Mouse (Mus musculus): Measurements from ENCODE around the gene Cbx1. TPM values are rescaled to one million over a fixed set of nuclear protein-coding genes. Genes with fewer than 3 reads are reported as not detected.
A peak's percentile ranks its signal among the peaks of the same experiment; 100 is the strongest.
"Not testable (repeated sequence)": the region's sequence is repeated elsewhere in the genome, so short reads cannot be mapped to it uniquely, and the experiment has no call there.

Gene Cbx1
- total RNA-seq, 2 experiments from 2014 or later, result 35.0 to 42.0 TPM

- Histone ChIP-seq H3K27ac (no peak overlapping the region), H3K4me3 (no peak overlapping the region)
- intact Hi-C loops (cut with DNase I), result no loop called here
- no peak for DNase-seq
- no peak for TF ChIP-seq CTCF (IDR thresholded peaks at IDR 0.05)
Measured at GRCm38 (mm10) chr11:96805606-96806005, 16.7 kb downstream of the Cbx1 start.

DNA sequence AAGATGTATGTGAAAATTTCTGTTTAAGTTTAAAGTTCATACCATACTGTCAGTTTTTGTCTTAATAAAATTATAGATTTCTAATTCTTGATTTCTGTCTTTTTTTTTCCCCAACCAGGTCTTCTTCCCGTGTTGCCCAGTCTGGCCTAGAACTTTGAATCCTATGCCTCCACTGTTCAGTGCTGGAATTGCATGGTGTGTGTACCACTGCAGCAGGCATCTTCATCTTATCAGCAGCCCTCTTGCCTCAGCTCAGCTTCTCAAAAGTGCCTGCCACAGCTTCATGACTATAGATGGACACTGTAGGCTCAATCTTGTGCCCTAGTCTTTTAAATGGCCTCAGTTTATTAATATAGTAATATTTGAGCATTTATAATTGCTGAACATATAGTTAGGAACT, 19.1 kb downstream of the Cbx1 start:
- Histone ChIP-seq H3K4me3 (no peak overlapping the region), H3K27ac (no peak overlapping the region)
- TF ChIP-seq CTCF (IDR thresholded peaks at IDR 0.05), result peak; percentile 28
- DNase-seq, result no peak
- intact Hi-C loops (cut with DNase I), result no loop called here

GRCm38 (mm10) chr11:96809562-96810235, 20.8 kb downstream of the Cbx1 start:
- no peak for DNase-seq
- TF ChIP-seq CTCF (IDR thresholded peaks at IDR 0.05), result no peak
- Histone ChIP-seq H3K27ac (no peak overlapping the region), H3K4me3 (no peak overlapping the region)
- intact Hi-C loops (cut with DNase I), result no loop called here

GRCm38 (mm10) chr11:96811188-96811587, 22.3 kb downstream of the Cbx1 start:
- H3K4me3 ChIP-seq; intact Hi-C loops (cut with DNase I); DNase-seq; H3K27ac ChIP-seq: not testable (repeated sequence)

DNA sequence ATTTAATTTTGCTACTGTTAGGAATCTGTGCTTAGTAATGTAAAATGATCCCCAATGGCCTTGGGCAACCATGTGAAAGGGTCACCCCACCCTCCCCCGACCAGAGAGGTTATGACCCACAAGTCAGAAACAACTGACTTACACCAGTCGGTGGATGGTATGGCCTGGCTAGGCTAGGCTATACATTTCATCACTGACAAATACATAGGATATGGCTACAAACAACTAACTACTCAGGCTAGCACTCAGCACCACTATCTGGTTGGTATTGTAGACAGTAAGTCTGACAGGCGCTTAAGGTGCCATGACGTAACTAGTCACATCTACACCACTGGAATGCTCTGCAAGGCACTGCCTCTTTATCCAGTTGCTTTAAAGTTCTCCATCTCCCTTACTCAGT, 24.5 kb downstream of the Cbx1 start:
- no peak for TF ChIP-seq CTCF (IDR thresholded peaks at IDR 0.05)
- DNase-seq, result no peak
- Histone ChIP-seq H3K27ac (no peak overlapping the region), H3K4me3 (no peak overlapping the region)
- intact Hi-C loops (cut with DNase I), result no loop called here

- H3K27ac ChIP-seq, result no peak overlapping the region
- intact Hi-C loops (cut with DNase I), result no loop called here
- no peak for TF ChIP-seq CTCF (IDR thresholded peaks at IDR 0.05)
- no peak overlapping the region for H3K4me3 ChIP-seq
- DNase-seq, result no peak
Measured at GRCm38 (mm10) chr11:96813920-96814319, 25.0 kb downstream of the Cbx1 start.

DNA sequence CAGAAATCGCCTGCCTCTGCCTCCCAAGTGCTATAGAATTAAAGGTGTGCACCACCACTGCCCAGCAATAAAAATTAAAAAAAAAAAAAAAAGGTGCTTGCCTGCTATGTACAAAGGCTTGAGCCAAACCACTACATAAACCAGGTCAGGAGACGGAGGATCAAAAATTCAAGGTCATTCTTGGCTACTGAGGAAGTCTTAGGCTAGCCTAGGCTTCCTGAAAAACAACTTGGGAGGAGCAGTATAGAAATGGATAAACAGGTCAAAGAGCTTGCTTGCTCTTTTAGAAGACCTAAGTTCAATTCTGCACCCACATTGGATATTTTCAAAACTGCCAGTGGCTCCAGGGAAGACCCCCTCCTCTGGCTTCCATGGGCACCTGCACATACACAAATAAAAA, 25.5 kb downstream of the Cbx1 start:
- DNase-seq, result no peak
- H3K4me3 ChIP-seq, result no peak overlapping the region
- intact Hi-C loops (cut with DNase I), result no loop called here
- no peak for TF ChIP-seq CTCF (IDR thresholded peaks at IDR 0.05)
- no peak overlapping the region for H3K27ac ChIP-seq

GRCm38 (mm10) chr11:96815895-96816294, 27.0 kb downstream of the Cbx1 start:
- no peak overlapping the region for H3K27ac ChIP-seq
- no peak for DNase-seq
- TF ChIP-seq CTCF (IDR thresholded peaks at IDR 0.05), result no peak
- H3K4me3 ChIP-seq, result no peak overlapping the region
- intact Hi-C loops (cut with DNase I), result no loop called here

DNA sequence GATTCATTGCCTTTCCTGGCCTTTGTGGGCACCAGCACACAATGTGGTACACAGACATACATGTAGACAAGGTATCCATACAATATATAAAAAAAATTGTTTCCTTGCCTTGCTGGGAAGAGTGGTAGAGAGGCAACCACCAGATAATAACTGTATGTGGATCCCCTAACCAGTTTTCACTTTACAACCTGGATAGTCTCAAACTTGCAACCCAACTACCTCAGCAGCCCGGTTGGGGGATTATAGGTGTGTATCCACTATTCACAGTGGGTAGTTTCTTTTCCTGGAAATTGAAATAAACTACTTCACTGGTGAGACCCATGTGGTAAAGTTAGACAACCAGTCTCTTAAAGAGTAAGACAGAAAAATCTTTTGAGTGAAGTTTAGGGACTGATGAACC, 27.6 kb downstream of the Cbx1 start:
- DNase-seq, result no peak
- no peak overlapping the region for H3K27ac ChIP-seq
- no peak for TF ChIP-seq CTCF (IDR thresholded peaks at IDR 0.05)
- H3K4me3 ChIP-seq, result no peak overlapping the region
- intact Hi-C loops (cut with DNase I), result no loop called here

- DNase-seq, result no peak
- TF ChIP-seq CTCF (IDR thresholded peaks at IDR 0.05), result no peak
- no peak overlapping the region for H3K4me3 ChIP-seq
- intact Hi-C loops (cut with DNase I), result no loop called here
- H3K27ac ChIP-seq, result no peak overlapping the region
Measured at GRCm38 (mm10) chr11:96816979-96817378, 28.1 kb downstream of the Cbx1 start.

DNA sequence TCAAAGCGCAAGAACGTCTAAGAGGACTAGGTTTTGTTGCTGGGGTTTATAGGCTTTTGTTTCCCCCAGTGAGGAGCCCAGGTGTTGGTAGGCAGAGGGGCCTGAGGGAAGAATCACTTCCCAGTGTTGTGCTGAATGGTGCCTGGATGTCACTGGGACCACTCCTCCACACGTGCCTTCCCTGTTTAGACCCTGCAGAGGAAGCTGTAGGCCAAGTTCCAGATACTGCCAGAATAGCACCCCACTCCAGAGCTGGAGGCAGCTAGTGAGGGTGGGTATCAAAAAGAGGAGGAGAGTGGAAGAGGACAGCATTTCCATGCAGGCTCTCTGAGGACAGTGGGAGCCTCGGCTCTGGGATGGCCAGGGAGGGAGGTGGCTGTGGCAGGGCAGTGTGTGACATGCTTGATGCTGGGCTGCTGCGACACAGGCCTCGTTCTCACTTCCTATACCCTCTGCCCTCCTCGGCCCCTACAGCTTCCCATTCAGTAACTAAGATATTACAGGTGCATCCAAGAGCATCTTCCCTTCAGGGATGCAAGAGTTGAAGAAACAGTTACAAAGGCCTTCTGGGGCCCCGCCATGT, 29.3 kb downstream of the Cbx1 start:
- H3K27ac ChIP-seq, result no peak overlapping the region
- intact Hi-C loops (cut with DNase I), result no loop called here
- DNase-seq, result no peak
- no peak for TF ChIP-seq CTCF (IDR thresholded peaks at IDR 0.05)
- no peak overlapping the region for H3K4me3 ChIP-seq

DNA sequence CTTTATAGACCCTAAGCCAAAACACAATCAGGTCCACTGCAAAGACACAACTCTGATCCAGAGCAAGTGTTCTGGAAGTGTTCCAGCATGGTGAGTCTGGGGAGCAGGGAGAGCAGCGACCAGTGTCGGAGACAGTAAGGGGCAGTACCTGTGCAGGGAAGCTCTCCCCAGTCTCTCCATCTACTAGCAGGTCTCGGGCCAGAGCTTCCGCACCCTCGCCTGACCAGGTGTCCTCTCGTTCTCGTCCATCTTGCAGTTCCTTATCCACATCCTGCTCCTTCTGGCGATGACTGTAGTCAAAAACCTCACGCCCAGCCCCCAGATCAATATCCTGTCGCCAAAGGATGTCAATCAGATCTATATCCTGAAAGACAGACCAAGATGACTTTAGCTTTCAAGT, 33.0 kb downstream of the Cbx1 start:
- peak overlapping the region; percentile 94; the same call in 1 of the 2 replicates for H3K4me3 ChIP-seq
- H3K27ac ChIP-seq, result peak overlapping the region; percentile 99; the same call in 1 of the 2 replicates
- DNase-seq, result no peak
- intact Hi-C loops (cut with DNase I), result loop anchor here (5.0 kb wide), 1 partner anchor 35 kb away; the partner anchor contains the start of gene Cbx1
- no peak for TF ChIP-seq CTCF (IDR thresholded peaks at IDR 0.05)

DNA sequence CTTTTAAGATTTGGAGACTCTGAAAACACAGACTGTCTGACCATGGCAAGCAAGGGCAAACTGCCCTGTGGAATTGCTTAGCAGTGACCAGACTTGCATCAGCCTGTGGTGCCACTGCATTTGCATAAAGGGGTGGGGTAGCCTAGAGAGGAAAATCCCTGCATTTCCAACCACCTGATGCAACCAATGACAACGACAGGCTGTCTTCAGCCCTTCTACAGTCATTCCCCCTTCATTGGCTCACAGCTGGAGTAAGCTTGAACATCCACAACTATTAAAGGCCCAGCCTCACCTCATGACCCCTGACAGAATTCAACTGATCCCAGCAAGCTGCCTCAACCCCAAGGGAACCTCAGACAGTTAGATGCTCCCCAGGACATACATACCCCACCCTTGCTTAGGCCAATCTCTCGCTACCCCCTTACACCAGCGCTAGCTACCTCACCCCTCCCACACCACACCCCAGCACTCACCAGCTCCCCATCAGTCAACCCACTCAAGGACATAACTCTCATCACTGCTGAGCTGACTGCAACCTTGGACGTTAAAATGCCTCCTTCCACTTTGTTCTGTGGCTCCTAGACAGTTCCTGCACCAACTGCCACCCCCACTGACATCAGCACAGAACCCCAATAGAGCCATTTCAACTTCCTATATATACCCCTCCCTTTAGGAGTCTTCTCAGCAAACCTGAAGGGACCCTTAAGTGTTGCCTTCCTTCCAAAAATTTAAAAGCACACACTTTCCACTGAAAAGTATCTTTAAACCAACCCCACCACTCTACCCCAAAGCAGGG, 33.9 kb downstream of the Cbx1 start:
- peak; percentile 43 for DNase-seq
- Histone ChIP-seq H3K27ac (peak overlapping the region; percentile 99), H3K4me3 (peak overlapping the region; percentile 94)
- intact Hi-C loops (cut with DNase I), result loop anchor here (5.0 kb wide), 1 partner anchor 36 kb away; the partner anchor contains the start of gene Cbx1
- no peak for TF ChIP-seq CTCF (IDR thresholded peaks at IDR 0.05)

Measured in gastrocnemius, adult 2 months (tissue).